Mouse (Mus musculus) right cerebral cortex, postnatal 25 days (tissue): ENCODE measurements around the gene Syce2.
"Not testable (repeated sequence)": the region's sequence is repeated elsewhere in the genome, so short reads cannot be mapped to it uniquely, and the experiment has no call there.

Experiments
- DNase-seq: peaks from one replicate; pipeline ENCODE4 v3.0.0; 2022

Gene Syce2

GRCm38 (mm10) chr8:84871376-84872308 lies at the start of gene Syce2:
Syce2 (plus strand) TSS chr8:84872111.
- peak; percentile 43 for DNase-seq

- no peak for DNase-seq
These were observed 49.2 kb upstream of the Syce2 start, which contains the start of gene Dand5 for GRCm38 (mm10) chr8:84822723-84823122. Dand5 (minus strand) TSS chr8:84822823.

GRCm38 (mm10) chr8:84823653-84824052 lies 48.3 kb upstream of the Syce2 start:
- DNase-seq, result peak; percentile 69

- DNase-seq, result no peak
These were observed 46.3 kb upstream of the Syce2 start for GRCm38 (mm10) chr8:84825636-84826035.

- DNase-seq, result not testable (repeated sequence)
These were observed 45.4 kb upstream of the Syce2 start for GRCm38 (mm10) chr8:84826518-84826917.

- DNase-seq, result no peak
These were observed 40.4 kb upstream of the Syce2 start, which contains the start of gene Gadd45gip1 for GRCm38 (mm10) chr8:84831490-84831889. Gadd45gip1 (plus strand) TSS chr8:84831522.

GRCm38 (mm10) chr8:84832034-84832717 lies 39.7 kb upstream of the Syce2 start:
- peak; percentile 86 for DNase-seq

GRCm38 (mm10) chr8:84832759-84833742 lies 38.9 kb upstream of the Syce2 start:
- no peak for DNase-seq

GRCm38 (mm10) chr8:84834002-84834865 lies 37.7 kb upstream of the Syce2 start:
- no peak for DNase-seq

- DNase-seq, result peak; percentile 77
These were observed 36.8 kb upstream of the Syce2 start for GRCm38 (mm10) chr8:84834866-84835855.

GRCm38 (mm10) chr8:84837149-84837911 lies 34.6 kb upstream of the Syce2 start:
- DNase-seq, result no peak

GRCm38 (mm10) chr8:84837912-84838470 lies 33.9 kb upstream of the Syce2 start:
- DNase-seq, result no peak

GRCm38 (mm10) chr8:84838513-84838912 lies 33.4 kb upstream of the Syce2 start:
- no peak for DNase-seq

GRCm38 (mm10) chr8:84839411-84839810 lies 32.5 kb upstream of the Syce2 start:
- no peak for DNase-seq

GRCm38 (mm10) chr8:84839875-84840247 lies 32.0 kb upstream of the Syce2 start:
- DNase-seq, result no peak

GRCm38 (mm10) chr8:84840248-84840999 lies 31.5 kb upstream of the Syce2 start, which contains the start of gene Rad23a:
Rad23a (minus strand) TSS chr8:84840665.
- DNase-seq, result peak; percentile 92

GRCm38 (mm10) chr8:84841514-84841913 lies 30.4 kb upstream of the Syce2 start:
- DNase-seq, result no peak

- DNase-seq, result no peak
These were observed 27.4 kb upstream of the Syce2 start for GRCm38 (mm10) chr8:84844397-84845070.
